Comparison of ENCODE assay signal across 11 mouse cellular contexts in the genomic region with DNA sequence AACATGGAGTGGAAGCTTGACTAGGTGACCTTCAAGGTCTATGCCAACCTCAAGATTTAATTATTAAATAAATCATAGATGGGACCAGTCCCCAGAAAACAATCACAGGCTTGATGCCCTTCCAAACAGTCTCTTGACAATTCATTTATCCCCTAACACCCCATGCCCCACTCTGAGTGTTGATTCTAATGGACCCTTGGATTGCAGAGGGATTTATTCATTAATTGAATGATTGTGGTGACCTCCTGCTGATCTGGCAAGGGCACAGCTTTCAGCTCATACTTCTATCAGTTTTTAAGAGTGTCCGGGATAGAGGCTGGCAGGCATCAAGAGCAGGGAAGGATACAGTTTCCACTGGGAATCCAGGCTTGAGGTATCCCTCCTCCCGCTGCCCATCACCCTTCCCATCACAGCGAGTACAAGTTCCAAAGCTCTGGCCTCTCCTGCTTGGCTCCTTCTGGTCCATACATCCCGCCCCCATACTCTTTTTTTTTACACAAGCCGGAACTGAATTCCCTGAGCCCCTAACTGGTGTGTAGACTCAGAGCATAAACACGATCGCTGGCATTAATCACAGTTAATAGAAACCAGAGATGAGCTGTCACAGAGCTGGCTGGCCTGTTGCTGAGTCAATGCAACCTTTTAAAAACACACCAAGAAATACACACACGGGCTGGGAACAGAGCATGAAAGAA.
DNase-seq lines count a peak whose midpoint lies in the region; ATAC-seq lines count a peak whose summit lies in the region.
"Had no signal": no experiment of that assay in that cellular context is flagged by ENCODE, and none has a peak within 500 bp of the region (broad histone marks: within the 10 kb centered on the region; RNA-seq: fewer than 3 reads in every experiment).

No protein-coding gene starts in this region.

- intact Hi-C loops in left cerebral cortex, postnatal 10 days (cut with DNase I), result no loop called here

- H3K36me3 ChIP-seq in heart, embryonic 12.5 days, result no peaks in the 10 kb centered on the region
- no peaks in the 10 kb centered on the region for H3K36me3 ChIP-seq in neural tube, embryonic 15.5 days
- no peaks in the 10 kb centered on the region for H3K36me3 ChIP-seq in limb, embryonic 10.5 days

- H3K27ac ChIP-seq in heart, embryonic 12.5 days (ENCODE audit: poor library complexity, severe bottlenecking), result 0 out of 2 replicates have a peak overlapping the region, but pooled peaks have one; percentile 6
- no peak overlapping the region for H3K27ac ChIP-seq in neural tube, embryonic 15.5 days (replicated peaks)
- peak overlapping the region; percentile 75 for H3K27ac ChIP-seq in limb, embryonic 10.5 days

- H3K9me3 ChIP-seq in heart, embryonic 12.5 days (replicated peaks), result no peaks in the 10 kb centered on the region
- no peaks in the 10 kb centered on the region for H3K9me3 ChIP-seq in neural tube, embryonic 15.5 days (replicated peaks)
- H3K9me3 ChIP-seq in limb, embryonic 10.5 days (replicated peaks), result no peaks in the 10 kb centered on the region
- H3K9me3 ChIP-seq: megakaryocyte, embryonic 14.5 days had no signal

- no peak overlapping the region for H3K4me3 ChIP-seq in heart, embryonic 12.5 days
- H3K4me3 ChIP-seq in neural tube, embryonic 15.5 days (replicated peaks), result no peak overlapping the region
- H3K4me3 ChIP-seq in limb, embryonic 10.5 days, result peak overlapping the region; percentile 20; the same call in 1 of the 2 replicates
- H3K4me3 ChIP-seq: megakaryocyte, embryonic 14.5 days had no signal

- no peak for DNase-seq in heart, adult 9 months (ENCODE audit: low spot score in 2 of 2)
- DNase-seq in neural tube, embryonic 10.5 days (ENCODE audit: extremely low spot score, low spot score), result peak; percentile 57
- peak; percentile 62 for DNase-seq in limb, embryonic 10.5 days (ENCODE audit: low spot score)
- DNase-seq in layer of hippocampus, postnatal 10 days (ENCODE audit: low spot score in 2 of 2), result no peak
- DNase-seq in left cerebral cortex, postnatal 10 days (ENCODE audit: extremely low spot score in 1 of 2, low spot score in 2 of 2), result no peak
- DNase-seq in cerebellum, adult 8-10 months, result no peak

- no peak for ATAC-seq in heart, embryonic 12.5 days (ENCODE audit: insufficient number of reproducible peaks, low FRiP score)
- ATAC-seq in neural tube, embryonic 15.5 days (ENCODE audit: low FRiP score), result no peak
- ATAC-seq: activated CD4-positive, CD25-positive, alpha-beta regulatory T cell, adult 4 months had no signal

- H3K27me3 ChIP-seq in heart, embryonic 12.5 days (replicated peaks), result no peaks in the 10 kb centered on the region
- no peaks in the 10 kb centered on the region for H3K27me3 ChIP-seq in neural tube, embryonic 15.5 days (replicated peaks)
- no peaks in the 10 kb centered on the region for H3K27me3 ChIP-seq in limb, embryonic 10.5 days (ENCODE audit: low read depth, poor library complexity, severe bottlenecking)
- H3K27me3 ChIP-seq: CH12.LX had no signal

- no peak overlapping the region for H3K4me2 ChIP-seq in heart, embryonic 12.5 days
- H3K4me2 ChIP-seq in neural tube, embryonic 15.5 days, result no peak overlapping the region

- 0 out of 2 replicates have a peak, but pooled peaks cover 5% of the 10 kb centered on the region for H3K4me1 ChIP-seq in heart, embryonic 12.5 days (replicated peaks)
- peaks cover 3% of the 10 kb centered on the region for H3K4me1 ChIP-seq in neural tube, embryonic 15.5 days
- peaks cover 42% of the 10 kb centered on the region for H3K4me1 ChIP-seq in limb, embryonic 10.5 days
- H3K4me1 ChIP-seq: megakaryocyte, embryonic 14.5 days had no signal

- WGBS in heart, embryonic 12.5 days, result 34% methylated on average over 8 of the region's 8 CpGs
- 52% methylated on average over 8 of the region's 8 CpGs for WGBS in neural tube, embryonic 15.5 days
- 15% methylated on average over 8 of the region's 8 CpGs for WGBS in limb, embryonic 10.5 days

- H3K9ac ChIP-seq in heart, embryonic 12.5 days, result no peak overlapping the region
- no peak overlapping the region for H3K9ac ChIP-seq in neural tube, embryonic 15.5 days (replicated peaks)

Comparison
In these comparisons a context has a peak if more than half of its experiments do, and no peak if none do; other contexts are left out.
1. DNase-seq: peak in neural tube, embryonic 10.5 days (single experiment) and limb, embryonic 10.5 days (single experiment); none in heart, adult 9 months (0 of 2), layer of hippocampus, postnatal 10 days (0 of 2), left cerebral cortex, postnatal 10 days (0 of 2) and cerebellum, adult 8-10 months (single experiment).